Mouse (Mus musculus) urinary bladder, postnatal 25 days (tissue): ENCODE results near the gene Mxd3.
A peak's percentile ranks its signal among the peaks of the same experiment; 100 is the strongest.

Experiments used
- DNase-seq: peaks from one replicate; pipeline ENCODE4 v3.0.0; 2022; ENCODE audit warnings: low spot score

The Mxd3 gene

GRCm38 (mm10) chr13:55332331-55332730 is 2.7 kb upstream of the Mxd3 start:
- DNase-seq: no peak

- DNase-seq: no peak
These were observed 1.2 kb upstream of the Mxd3 start for GRCm38 (mm10) chr13:55330567-55331400.

- DNase-seq: no peak
These were observed 427 bp downstream of the Mxd3 start for GRCm38 (mm10) chr13:55329109-55329682.

- DNase-seq: no peak
These were observed 982 bp downstream of the Mxd3 start for GRCm38 (mm10) chr13:55328641-55329040.

- no peak for DNase-seq
These were observed 1.5 kb downstream of the Mxd3 start for GRCm38 (mm10) chr13:55328171-55328570.

GRCm38 (mm10) chr13:55327633-55328032 is 2.0 kb downstream of the Mxd3 start:
- DNase-seq: peak; percentile 82

- no peak for DNase-seq
These were observed 2.5 kb downstream of the Mxd3 start for GRCm38 (mm10) chr13:55327169-55327568.

GRCm38 (mm10) chr13:55325596-55325995 is 4.0 kb downstream of the Mxd3 start:
- DNase-seq: no peak

- no peak for DNase-seq
These were observed 7.3 kb downstream of the Mxd3 start for GRCm38 (mm10) chr13:55322130-55322825.

- peak; percentile 84 for DNase-seq
These were observed 8.0 kb downstream of the Mxd3 start, which contains the start of gene Rab24 for GRCm38 (mm10) chr13:55321434-55322129. Rab24 (minus strand) TSS chr13:55321946.

GRCm38 (mm10) chr13:55319931-55320533 is 9.6 kb downstream of the Mxd3 start, which contains the start of gene Prelid1:
Prelid1 (plus strand) TSS chr13:55320500.
- DNase-seq: no peak

- DNase-seq: no peak
These were observed 11.3 kb downstream of the Mxd3 start for GRCm38 (mm10) chr13:55318351-55318750.

- no peak for DNase-seq
These were observed 14.7 kb downstream of the Mxd3 start for GRCm38 (mm10) chr13:55314891-55315412.

- no peak for DNase-seq
These were observed 16.6 kb downstream of the Mxd3 start for GRCm38 (mm10) chr13:55313051-55313450.

- no peak for DNase-seq
These were observed 17.5 kb downstream of the Mxd3 start for GRCm38 (mm10) chr13:55312028-55312630.

- DNase-seq: no peak
These were observed 28.7 kb downstream of the Mxd3 start for GRCm38 (mm10) chr13:55300913-55301312.

GRCm38 (mm10) chr13:55296760-55297159 is 32.9 kb downstream of the Mxd3 start:
- no peak for DNase-seq

- DNase-seq: no peak
These were observed 40.8 kb downstream of the Mxd3 start for GRCm38 (mm10) chr13:55288854-55289253.

- DNase-seq: no peak
These were observed 52.0 kb downstream of the Mxd3 start for GRCm38 (mm10) chr13:55277646-55278045.

- no peak for DNase-seq
These were observed 52.4 kb downstream of the Mxd3 start for GRCm38 (mm10) chr13:55277203-55277602.
